Comparison of ENCODE assay signal across 19 mouse cellular contexts in the genomic region with DNA sequence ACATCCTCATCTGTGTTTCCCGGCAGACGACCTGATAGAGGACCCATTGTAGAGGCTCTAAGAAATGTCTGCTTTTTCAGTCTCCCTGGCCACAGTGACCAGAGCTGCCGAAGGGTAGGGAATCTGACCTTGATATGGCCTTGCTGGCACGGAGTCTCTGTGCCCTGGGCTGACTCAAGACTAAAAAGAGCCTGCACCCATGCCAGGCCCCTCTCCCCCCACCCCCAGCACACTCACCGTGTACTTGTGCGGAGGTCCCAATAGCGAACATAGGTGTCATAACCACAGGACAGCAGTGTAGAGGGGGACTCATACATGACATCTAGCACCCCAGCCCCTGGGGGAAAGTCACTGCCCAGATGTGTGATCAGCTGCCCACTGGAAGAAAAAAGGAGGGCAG. TPM values are rescaled to one million over a fixed set of nuclear protein-coding genes. Genes with fewer than 3 reads are reported as not detected.
A peak's percentile ranks its signal among the peaks of the same experiment; 100 is the strongest.
DNase-seq lines count a peak whose midpoint lies in the region; ATAC-seq and TF ChIP-seq lines count a peak whose summit lies in the region.
"Had no signal": no experiment of that assay in that cellular context is flagged by ENCODE, and none has a peak within 500 bp of the region (broad histone marks: within the 10 kb centered on the region; RNA-seq: fewer than 3 reads in every experiment).

No protein-coding gene starts in this region.

- intact Hi-C loops in heart, postnatal 25 days (cut with DNase I), result loop anchor here (5.0 kb wide), 2 partner anchors 48 to 98 kb away; no protein-coding TSS in a partner anchor

- H3K9me3 ChIP-seq in heart, embryonic 12.5 days (replicated peaks), result no peaks in the 10 kb centered on the region
- no peaks in the 10 kb centered on the region for H3K9me3 ChIP-seq in heart, postnatal 0 days (replicated peaks; ENCODE audit: control insufficient read depth, low read length)
- H3K9me3 ChIP-seq: embryonic facial prominence, embryonic 13.5 days; hindbrain, embryonic 15.5 days; kidney, embryonic 15.5 days; limb, embryonic 13.5 days; liver, embryonic 13.5 days had no signal

- H3K27me3 ChIP-seq in heart, embryonic 12.5 days (replicated peaks), result no peaks in the 10 kb centered on the region
- H3K27me3 ChIP-seq in heart, postnatal 0 days (ENCODE audit: control insufficient read depth, insufficient read depth, low read length), result no peaks in the 10 kb centered on the region
- H3K27me3 ChIP-seq: embryonic facial prominence, embryonic 13.5 days; hindbrain, embryonic 15.5 days; kidney, embryonic 15.5 days; limb, embryonic 13.5 days; liver, embryonic 13.5 days had no signal

- no peak for TF ChIP-seq EP300 in heart, postnatal 0 days (IDR thresholded peaks at IDR 0.05; ENCODE audit: low read depth)

- H3K36me3 ChIP-seq in heart, embryonic 12.5 days, result peaks cover 44% of the 10 kb centered on the region
- peaks cover 25% of the 10 kb centered on the region for H3K36me3 ChIP-seq in heart, postnatal 0 days (replicated peaks; ENCODE audit: control insufficient read depth, insufficient read depth, low read length)

- H3K4me3 ChIP-seq in heart, embryonic 12.5 days, result no peak overlapping the region
- no peak overlapping the region for H3K4me3 ChIP-seq in heart, postnatal 0 days (ENCODE audit: low read depth, low read length)
- H3K4me3 ChIP-seq: embryonic facial prominence, embryonic 13.5 days; hindbrain, embryonic 15.5 days; kidney, embryonic 15.5 days; limb, embryonic 13.5 days; liver, embryonic 13.5 days had no signal

- WGBS in heart, embryonic 12.5 days, result 67% methylated on average over 7 of the region's 7 CpGs
- 51% methylated on average over 7 of the region's 7 CpGs for WGBS in heart, postnatal 0 days

- peak; percentile 69 to 79 for DNase-seq in adrenal gland, adult (ENCODE audit: inconsistent age in 2 of 2, low spot score in 1 of 2)
- no peak for DNase-seq in adrenal gland, adult 18-20 months (ENCODE audit: low spot score in 2 of 2)
- no peak for DNase-seq in heart, postnatal 25 days (ENCODE audit: low spot score)
- DNase-seq in adrenal gland, postnatal 14 days, result peak; percentile 65
- peak; percentile 39 for DNase-seq in heart, postnatal 0 days (ENCODE audit: low spot score)
- no peak for DNase-seq in right cerebral cortex, adult 18-20 months
- DNase-seq in cerebellum, adult 8-10 months, result no peak
- DNase-seq: gastrocnemius, postnatal 25 days; liver, embryonic 13.5 days; lung, embryonic 14.5 days; lung, postnatal 36 days; thymus, postnatal 25 days had no signal

- peak overlapping the region; percentile 21; the same call in 1 of the 2 replicates for H3K9ac ChIP-seq in heart, embryonic 12.5 days
- H3K9ac ChIP-seq in heart, postnatal 0 days (replicated peaks; ENCODE audit: low read depth, low read length), result no peak overlapping the region; the same call in 1 of the 2 replicates
- H3K9ac ChIP-seq: embryonic facial prominence, embryonic 13.5 days; hindbrain, embryonic 15.5 days; kidney, embryonic 15.5 days; limb, embryonic 13.5 days; liver, embryonic 13.5 days; lung, embryonic 14.5 days had no signal

- ATAC-seq in heart, embryonic 12.5 days (ENCODE audit: insufficient number of reproducible peaks, low FRiP score), result no peak
- ATAC-seq in heart, postnatal 0 days (ENCODE audit: insufficient read depth, low read depth), result peak; percentile 54
- ATAC-seq: forebrain, embryonic 16.5 days; intestine, postnatal 0 days had no signal

- H3K4me2 ChIP-seq in heart, embryonic 12.5 days, result no peak overlapping the region
- H3K4me2 ChIP-seq in heart, postnatal 0 days (ENCODE audit: low read depth, low read length), result no peak overlapping the region
- H3K4me2 ChIP-seq: embryonic facial prominence, embryonic 13.5 days; hindbrain, embryonic 15.5 days; kidney, embryonic 15.5 days; limb, embryonic 13.5 days; liver, embryonic 13.5 days; lung, embryonic 14.5 days had no signal

- H3K27ac ChIP-seq in heart, embryonic 12.5 days (ENCODE audit: poor library complexity, severe bottlenecking), result no peak overlapping the region
- H3K27ac ChIP-seq in heart, postnatal 0 days (ENCODE audit: low read depth), result peak overlapping the region; percentile 40; the same call in 1 of the 2 replicates
- H3K27ac ChIP-seq: embryonic facial prominence, embryonic 13.5 days; hindbrain, embryonic 15.5 days; kidney, embryonic 15.5 days; limb, embryonic 13.5 days; liver, embryonic 13.5 days had no signal

- peaks cover 57% of the 10 kb centered on the region for H3K4me1 ChIP-seq in heart, embryonic 12.5 days (replicated peaks)
- H3K4me1 ChIP-seq in heart, postnatal 0 days (ENCODE audit: control insufficient read depth, insufficient read depth), result peaks cover 27% of the 10 kb centered on the region

- no peak for TF ChIP-seq CTCF in heart, postnatal 0 days (IDR thresholded peaks at IDR 0.05; ENCODE audit: low read depth)

RNA-seq across cellular contexts. Expression of a gene that starts 19.0 kb away (rescaled TPM):
- total RNA-seq in adrenal gland, adult 18-20 months (2021), result 10 to 100 TPM; 28.4 to 33.9 TPM
- 33.6 and 36.0 TPM in 2 replicates for polyA plus RNA-seq in heart, embryonic 12.5 days (2016; fragmentation: Nextera tagmentation; extraction: Ambion mirVana)
- 10 to 100 TPM; 19.5 to 21.5 TPM for total RNA-seq in heart, postnatal 25 days (2021)
- total RNA-seq in adrenal gland, postnatal 14 days (2021), result 21.1 and 22.6 TPM in 2 replicates
- 7.3 and 33.1 TPM in 2 replicates for total RNA-seq in heart, postnatal 0 days (2014; rRNA removed; ENCODE audit: low replicate concordance)
- 31.0 and 32.4 TPM in 2 replicates for polyA plus RNA-seq in heart, postnatal 0 days (2015; fragmentation: Nextera tagmentation; extraction: Ambion mirVana)

RNA-seq across cellular contexts. Expression of a gene that starts 19.1 kb away (rescaled TPM):
- total RNA-seq in adrenal gland, adult 18-20 months (2021), result 10 to 100 TPM in 1 of 2 experiments, 1 to 10 TPM in 1; 9.4 to 11.0 TPM
- polyA plus RNA-seq in heart, embryonic 12.5 days (2016; fragmentation: Nextera tagmentation; extraction: Ambion mirVana), result 15.0 and 15.4 TPM in 2 replicates
- 10 to 100 TPM in 1 of 2 experiments, 1 to 10 TPM in 1; 9.3 to 10.2 TPM for total RNA-seq in heart, postnatal 25 days (2021)
- 9.3 and 11.3 TPM in 2 replicates for total RNA-seq in adrenal gland, postnatal 14 days (2021)
- total RNA-seq in heart, postnatal 0 days (2014; rRNA removed; ENCODE audit: low replicate concordance), result 12.7 and 16.1 TPM in 2 replicates
- polyA plus RNA-seq in heart, postnatal 0 days (2015; fragmentation: Nextera tagmentation; extraction: Ambion mirVana), result 9.3 and 11.0 TPM in 2 replicates

Comparison
In these comparisons a context has a peak if more than half of its experiments do, and no peak if none do; other contexts are left out.
1. DNase-seq: peak in adrenal gland, adult (2 of 2), adrenal gland, postnatal 14 days (single experiment) and heart, postnatal 0 days (single experiment); none in adrenal gland, adult 18-20 months (0 of 2), heart, postnatal 25 days (single experiment), right cerebral cortex, adult 18-20 months (single experiment) and cerebellum, adult 8-10 months (single experiment).